Comparison of ENCODE assay signal across 24 mouse cellular contexts in the genomic region with DNA sequence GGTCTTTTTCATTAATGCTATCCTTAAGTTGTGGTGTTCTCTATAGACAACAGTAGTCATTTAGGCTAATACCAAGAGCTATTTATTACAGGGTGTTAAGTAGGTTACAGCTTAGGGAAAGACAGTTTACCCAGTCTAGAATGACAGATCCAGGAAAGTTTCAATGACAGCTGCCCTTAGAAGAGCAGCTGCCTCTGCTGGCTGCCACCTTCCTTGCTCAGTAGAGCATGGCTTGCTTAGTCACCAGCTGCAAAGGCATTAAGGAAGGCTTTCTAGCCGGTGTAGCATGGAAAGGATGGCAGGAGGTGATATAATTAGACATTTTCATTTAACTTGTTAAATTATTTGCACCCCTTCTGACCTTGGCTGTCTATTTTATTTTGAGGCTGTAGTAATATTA.
A peak's percentile ranks its signal among the peaks of the same experiment; 100 is the strongest.
DNase-seq lines count a peak whose midpoint lies in the region; ATAC-seq and TF ChIP-seq lines count a peak whose summit lies in the region.
"Had no signal": no experiment of that assay in that cellular context is flagged by ENCODE, and none has a peak within 500 bp of the region (broad histone marks: within the 10 kb centered on the region; RNA-seq: fewer than 3 reads in every experiment).

No protein-coding gene starts in this region.

- H3ac ChIP-seq in myocyte (ENCODE audit: control insufficient read depth, insufficient read length), result no peak overlapping the region

- TF ChIP-seq CTCF in gastrocnemius, adult 2 months (IDR thresholded peaks at IDR 0.05), result no peak
- no peak for TF ChIP-seq CTCF in lung, adult 2 months (IDR thresholded peaks at IDR 0.05; ENCODE audit: insufficient read depth, low read length)

- no peak overlapping the region for H3K4me2 ChIP-seq in midbrain, embryonic 11.5 days
- H3K4me2 ChIP-seq in midbrain, embryonic 13.5 days (replicated peaks), result no peak overlapping the region
- no peak overlapping the region for H3K4me2 ChIP-seq in myocyte (ENCODE audit: low read depth)
- H3K4me2 ChIP-seq: embryonic facial prominence, embryonic 15.5 days; heart, embryonic 15.5 days; hindbrain, embryonic 13.5 days had no signal

- 32% methylated on average over 1 of the region's 1 CpGs for WGBS in midbrain, embryonic 11.5 days
- WGBS in midbrain, embryonic 13.5 days, result 19% methylated on average over 1 of the region's 1 CpGs
- WGBS in lung, adult 2 months, result 69% methylated on average over 1 of the region's 1 CpGs

- no peaks in the 10 kb centered on the region for H3K36me3 ChIP-seq in midbrain, embryonic 11.5 days (ENCODE audit: control insufficient read depth, insufficient read depth, low read length)
- H3K36me3 ChIP-seq in midbrain, embryonic 13.5 days, result no peaks in the 10 kb centered on the region
- no peaks in the 10 kb centered on the region for H3K36me3 ChIP-seq in myocyte (ENCODE audit: control insufficient read depth, insufficient read depth)
- no peaks in the 10 kb centered on the region for H3K36me3 ChIP-seq in splenic B cell, adult 2 months (ENCODE audit: control insufficient read depth, insufficient read depth, low read length, poor library complexity, severe bottlenecking)
- H3K36me3 ChIP-seq: embryonic facial prominence, embryonic 15.5 days; forebrain, embryonic 10.5 days; heart, embryonic 10.5 days; heart, embryonic 15.5 days; hindbrain, embryonic 13.5 days had no signal

- H3K27me3 ChIP-seq in midbrain, embryonic 11.5 days (ENCODE audit: control insufficient read depth, insufficient read depth, low read length), result no peaks in the 10 kb centered on the region
- H3K27me3 ChIP-seq in midbrain, embryonic 13.5 days, result no peaks in the 10 kb centered on the region
- H3K27me3 ChIP-seq in myocyte (ENCODE audit: control insufficient read depth, insufficient read depth, insufficient read length), result no peaks in the 10 kb centered on the region
- H3K27me3 ChIP-seq in splenic B cell, adult 2 months (ENCODE audit: control insufficient read depth, insufficient read depth, low read length, poor library complexity, severe bottlenecking), result no peaks in the 10 kb centered on the region
- H3K27me3 ChIP-seq: embryonic facial prominence, embryonic 15.5 days; heart, embryonic 15.5 days; hindbrain, embryonic 13.5 days had no signal

- intact Hi-C loops in gastrocnemius, adult 2 months (cut with DNase I), result no loop called here

- H3K4me3 ChIP-seq in gastrocnemius, adult 2 months, result no peak overlapping the region
- H3K4me3 ChIP-seq in midbrain, embryonic 11.5 days (ENCODE audit: low read depth, low read length), result no peak overlapping the region
- no peak overlapping the region for H3K4me3 ChIP-seq in midbrain, embryonic 13.5 days (replicated peaks)
- no peak overlapping the region for H3K4me3 ChIP-seq in myocyte
- no peak overlapping the region for H3K4me3 ChIP-seq in lung, adult 2 months (replicated peaks; ENCODE audit: extremely low read depth, low read depth, low read length)
- H3K4me3 ChIP-seq: embryonic facial prominence, embryonic 15.5 days; erythroblast, embryonic 14.5 days; forebrain, embryonic 10.5 days; heart, embryonic 10.5 days; heart, embryonic 15.5 days; hindbrain, embryonic 13.5 days had no signal

- peak overlapping the region; percentile 61 for H3K27ac ChIP-seq in gastrocnemius, adult 2 months
- H3K27ac ChIP-seq in midbrain, embryonic 11.5 days (ENCODE audit: low read depth, low read length), result no peak overlapping the region
- no peak overlapping the region for H3K27ac ChIP-seq in midbrain, embryonic 13.5 days
- H3K27ac ChIP-seq: embryonic facial prominence, embryonic 15.5 days; forebrain, embryonic 10.5 days; heart, embryonic 10.5 days; heart, embryonic 15.5 days; hindbrain, embryonic 13.5 days had no signal

- no peaks in the 10 kb centered on the region for H3K4me1 ChIP-seq in midbrain, embryonic 11.5 days (ENCODE audit: control insufficient read depth, insufficient read depth, low read length)
- no peaks in the 10 kb centered on the region for H3K4me1 ChIP-seq in midbrain, embryonic 13.5 days (replicated peaks)
- H3K4me1 ChIP-seq in lung, adult 2 months (ENCODE audit: control insufficient read depth, insufficient read depth, low read length), result no peaks in the 10 kb centered on the region
- H3K4me1 ChIP-seq: embryonic facial prominence, embryonic 15.5 days; forebrain, embryonic 10.5 days; heart, embryonic 10.5 days; heart, embryonic 15.5 days; hindbrain, embryonic 13.5 days had no signal

- H3K9me3 ChIP-seq in midbrain, embryonic 11.5 days (ENCODE audit: control insufficient read depth, low read length), result no peaks in the 10 kb centered on the region
- no peaks in the 10 kb centered on the region for H3K9me3 ChIP-seq in midbrain, embryonic 13.5 days
- H3K9me3 ChIP-seq: embryonic facial prominence, embryonic 15.5 days; forebrain, embryonic 10.5 days; G1E; heart, embryonic 10.5 days; heart, embryonic 15.5 days; hindbrain, embryonic 13.5 days had no signal

- H3K79me2 ChIP-seq in myocyte (ENCODE audit: control insufficient read depth, insufficient read depth), result no peaks in the 10 kb centered on the region

- no peak overlapping the region for H3K9ac ChIP-seq in midbrain, embryonic 11.5 days (ENCODE audit: low read length)
- no peak overlapping the region for H3K9ac ChIP-seq in midbrain, embryonic 13.5 days (replicated peaks)
- H3K9ac ChIP-seq: embryonic facial prominence, embryonic 15.5 days; heart, embryonic 15.5 days; hindbrain, embryonic 13.5 days had no signal

- DNase-seq in gastrocnemius, adult 2 months, result peak; percentile 53
- DNase-seq in gastrocnemius, postnatal 25 days, result no peak
- DNase-seq in midbrain, embryonic 11.5 days (ENCODE audit: low spot score, missing footprints), result peak; percentile 28
- DNase-seq in splenic B cell, adult 2 months (ENCODE audit: low read depth, low spot score), result peak; percentile 12
- no peak for DNase-seq in lung, adult 2 months
- DNase-seq in ovary, postnatal 10 days (ENCODE audit: low spot score), result no peak
- DNase-seq: adrenal gland, postnatal 10 days; cerebellum, adult 18-20 months; cerebellum, adult 9-11 months; cerebellum, postnatal 36 days; gastrocnemius, postnatal 14 days; heart, adult 18-20 months; heart, postnatal 14 days had no signal

- no peak for TF ChIP-seq POLR2A in myocyte (IDR thresholded peaks at IDR 0.05; ENCODE audit: insufficient read length, low read depth)
- no peak for TF ChIP-seq POLR2A in lung, adult 2 months (IDR thresholded peaks at IDR 0.05; ENCODE audit: borderline replicate concordance, extremely low read depth, low read depth, low read length)

- ATAC-seq in midbrain, embryonic 11.5 days (ENCODE audit: low FRiP score), result no peak
- no peak for ATAC-seq in midbrain, embryonic 13.5 days
- ATAC-seq: forebrain, embryonic 14.5 days; intestine, embryonic 16.5 days had no signal

TF ChIP-seq in myocyte, 11 proteins besides CTCF, POLR2A, EP300 and RAD21:
- TF ChIP-seq MYOG (IDR thresholded peaks at IDR 0.05; ENCODE audit: control insufficient read depth in 1 of 3, insufficient read depth in 1 of 3, insufficient read length in 2 of 3, low read depth in 2 of 3) (peak in 2 of 3 experiments; percentile 57 to 87), POLR2AphosphoS2 (IDR thresholded peaks at IDR 0.05; ENCODE audit: insufficient read length, low read depth) (no peak), E2F4 (IDR thresholded peaks at IDR 0.05; ENCODE audit: insufficient read depth) (no peak), REST (IDR thresholded peaks at IDR 0.05; ENCODE audit: insufficient read depth, insufficient read length) (no peak), SRF (IDR thresholded peaks at IDR 0.05; ENCODE audit: control insufficient read depth, insufficient read length, low read depth) (no peak), USF1 (IDR thresholded peaks at IDR 0.05; ENCODE audit: low read depth) (no peak), TCF12 (IDR thresholded peaks at IDR 0.05; ENCODE audit: insufficient read depth, poor library complexity, severe bottlenecking) (peak; percentile 45), CEBPB (IDR thresholded peaks at IDR 0.05; ENCODE audit: insufficient read depth, poor library complexity, severe bottlenecking) (no peak), TCF3 (IDR thresholded peaks at IDR 0.05; ENCODE audit: insufficient read length, low read depth) (no peak), MYOD1 (IDR thresholded peaks at IDR 0.05; ENCODE audit: control insufficient read depth in 1 of 3, insufficient read length in 2 of 3, low read depth in 2 of 3) (peak; percentile 63 to 93 (median 85)), MAX (IDR thresholded peaks at IDR 0.05; ENCODE audit: low read depth) (no peak)

Comparison
In these comparisons a context has a peak if more than half of its experiments do, and no peak if none do; other contexts are left out.
1. DNase-seq: peak in gastrocnemius, adult 2 months (single experiment), midbrain, embryonic 11.5 days (single experiment) and splenic B cell, adult 2 months (single experiment); none in gastrocnemius, postnatal 25 days (single experiment), lung, adult 2 months (single experiment) and ovary, postnatal 10 days (single experiment).